Mouse (Mus musculus): ENCODE results near the gene Rpl31.
A peak's percentile ranks its signal among the peaks of the same experiment; 100 is the strongest.

- peak; percentile 21 for TF ChIP-seq CTCF (IDR thresholded peaks at IDR 0.05; ENCODE audit: control insufficient read depth, insufficient read depth, insufficient read length)
- no peak for TF ChIP-seq MAX (IDR thresholded peaks at IDR 0.05)
- no peak for TF ChIP-seq MYOG (IDR thresholded peaks at IDR 0.05; ENCODE audit: control insufficient read depth, extremely low read depth, insufficient read length)
- TF ChIP-seq MYOD1 (IDR thresholded peaks at IDR 0.05; ENCODE audit: control insufficient read depth, insufficient read length, low read depth): no peak
- TF ChIP-seq USF1 (IDR thresholded peaks at IDR 0.05; ENCODE audit: low read depth): no peak
Observed at GRCm38 (mm10) chr1:39340647-39341046, 27.0 kb upstream of the Rpl31 start.
